ENCODE assay signal across 10 mouse cellular contexts in genomic region chr12:117312079-117312478, GRCm38 (mm10).
"Had no signal": no experiment of that assay in that cellular context is flagged by ENCODE, and none has a peak within 500 bp of the region (broad histone marks: within the 10 kb centered on the region; RNA-seq: fewer than 3 reads in every experiment).

No protein-coding gene starts in this region.

- DNase-seq: lung, adult 18-20 months; lung, embryonic 14.5 days; lung, postnatal 10 days; lung, postnatal 4 days; right cerebral cortex, postnatal 25 days; thymus, adult 18-20 months; thymus, postnatal 14 days; thymus, postnatal 36 days had no signal

- ATAC-seq: midbrain, embryonic 13.5 days; midbrain, embryonic 16.5 days had no signal
